Mouse (Mus musculus) C2C12 (cell line): ENCODE data around the gene Cdk4. TPM values are rescaled to one million over a fixed set of nuclear protein-coding genes. Genes with fewer than 3 reads are reported as not detected.
"Not testable (repeated sequence)": the region's sequence is repeated elsewhere in the genome, so short reads cannot be mapped to it uniquely, and the experiment has no call there.

Source experiments
- H3K27me3 ChIP-seq: one replicate; pipeline ENCODE4 v1.6.1; 2011; ENCODE audit not compliant: control insufficient read depth, insufficient read depth, insufficient read length
- H3K36me3 ChIP-seq: one replicate; pipeline ENCODE4 v1.6.1; 2011; ENCODE audit not compliant: control insufficient read depth, insufficient read depth
- H3K4me3 ChIP-seq: one replicate; pipeline ENCODE4 v1.5.1; 2011; ENCODE audit warnings: mild to moderate bottlenecking, control low read depth; ENCODE audit not compliant: poor library complexity, insufficient read depth, severe bottlenecking
- H3K79me2 ChIP-seq: one replicate; pipeline ENCODE4 v1.6.1; 2011; ENCODE audit not compliant: control insufficient read depth, insufficient read depth
- H3K79me3 ChIP-seq: one replicate; pipeline ENCODE4 v1.6.1; 2011; ENCODE audit warnings: low read depth, control low read depth
- H3ac ChIP-seq: one replicate; pipeline ENCODE3; 2011; ENCODE audit warnings: low read depth; ENCODE audit not compliant: control insufficient read depth, insufficient read length
- CEBPB ChIP-seq: IDR thresholded peaks from one replicate; pipeline ENCODE4 v1.6.1; 2011; ENCODE audit warnings: low read depth, mild to moderate bottlenecking, control low read depth, moderate library complexity
- CTCF ChIP-seq: IDR thresholded peaks from one replicate; pipeline ENCODE4 v1.5.1; 2011; ENCODE audit not compliant: control insufficient read depth, insufficient read depth, insufficient read length
- FOSL1 ChIP-seq: IDR thresholded peaks from one replicate; pipeline ENCODE4 v1.8.0; 2011; ENCODE audit warnings: mild to moderate bottlenecking, low read length; ENCODE audit not compliant: poor library complexity, insufficient read depth, severe bottlenecking
- MAX ChIP-seq: IDR thresholded peaks from one replicate; pipeline ENCODE4 v1.6.1; 2011; ENCODE audit warnings: mild to moderate bottlenecking, control low read depth
- MYOD1 ChIP-seq: IDR thresholded peaks from one replicate; pipeline ENCODE4 v1.6.1; 2011; ENCODE audit warnings: low read depth; ENCODE audit not compliant: control insufficient read depth, insufficient read length
- MYOG ChIP-seq: IDR thresholded peaks from one replicate; pipeline ENCODE4 v1.6.1; 2011; ENCODE audit not compliant: control insufficient read depth, insufficient read length; ENCODE audit errors: extremely low read depth
- USF1 ChIP-seq: IDR thresholded peaks from one replicate; pipeline ENCODE4 v1.6.1; 2011; ENCODE audit warnings: low read depth, mild to moderate bottlenecking, control low read depth, moderate library complexity
- polyA plus RNA-seq: library from polyadenylated mRNA; unstranded; fragments of >200 nt; fragmentation: generic; extraction: Trizol; gene quantifications from one replicate; pipeline ENCODE4 v1.2.1, GENCODE M21; 2012; ENCODE audit warnings: missing spikeins

Cdk4 gene
- polyA plus RNA-seq, 1 experiment = 714 TPM

DNA sequence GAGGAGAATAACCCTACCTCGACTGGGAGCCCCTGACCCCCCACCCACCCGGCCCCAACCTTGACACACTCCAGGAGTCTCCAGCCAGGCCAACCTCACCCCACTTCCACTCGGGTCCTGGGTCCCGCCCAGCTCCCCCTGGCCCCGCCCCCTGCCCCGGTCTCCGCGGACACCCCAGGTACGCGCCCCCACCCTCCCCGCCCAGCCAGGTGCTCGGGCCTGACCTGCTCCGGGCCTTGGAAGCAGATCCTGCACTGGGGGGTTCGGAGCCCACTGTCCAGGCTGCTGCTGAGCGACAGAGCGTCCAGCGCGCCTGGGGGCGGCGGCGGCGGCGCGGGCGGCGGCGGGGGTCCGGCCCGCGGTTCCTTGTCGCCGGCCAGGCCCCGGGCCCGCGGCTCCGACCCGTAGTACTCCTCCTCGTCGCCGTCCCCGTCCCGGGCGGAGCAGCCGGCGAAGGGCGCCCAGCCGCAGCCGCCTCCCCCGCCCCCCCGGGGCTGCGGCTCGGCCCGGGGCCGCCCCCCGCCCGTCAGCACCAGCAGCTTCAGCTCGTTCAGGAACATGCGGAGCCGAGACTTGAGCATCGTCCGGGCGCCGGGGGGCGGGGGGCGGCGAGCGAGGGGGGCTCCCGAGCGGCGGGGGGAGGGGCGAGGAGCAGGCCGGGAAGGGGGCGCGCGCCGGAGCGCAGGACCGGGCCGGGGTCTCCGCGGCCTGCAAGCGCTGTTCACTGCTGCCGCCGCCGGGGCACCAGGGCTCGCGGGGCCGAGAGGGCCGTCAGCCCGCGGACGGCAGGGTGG, 4.0 kb upstream of the Cdk4 start:
- Histone ChIP-seq H3K79me3 (peaks cover 9% of the 10 kb centered on the region), H3K4me3 (peak overlapping the region; percentile 36), H3K27me3 (no peaks in the 10 kb centered on the region), H3ac (peak overlapping the region; percentile 82), H3K79me2 (peaks cover 11% of the 10 kb centered on the region), H3K36me3 (no peaks in the 10 kb centered on the region)
- no peak for TF ChIP-seq USF1
- TF ChIP-seq FOSL1 = no peak
- TF ChIP-seq MYOG = no peak
- TF ChIP-seq CTCF = no peak
- TF ChIP-seq MAX = no peak
- no peak for TF ChIP-seq MYOD1
- TF ChIP-seq CEBPB = no peak

- H3K79me2 ChIP-seq = peaks cover 20% of the 10 kb centered on the region
- H3K36me3 ChIP-seq = peaks cover 8% of the 10 kb centered on the region
- H3K79me3 ChIP-seq = peaks cover 17% of the 10 kb centered on the region
- no peaks in the 10 kb centered on the region for H3K27me3 ChIP-seq
- H3ac ChIP-seq = peak within 1 kb of the TSS; percentile 82
- no peak for TF ChIP-seq CTCF
- TF ChIP-seq USF1 = no peak
- TF ChIP-seq MYOG = no peak
- no peak for TF ChIP-seq MYOD1
- no peak for TF ChIP-seq FOSL1
- TF ChIP-seq MAX = no peak
- peak within 1 kb of the TSS; percentile 36 for H3K4me3 ChIP-seq
Observed at GRCm38 (mm10) chr10:127059968-127060916, 3.1 kb upstream of the Cdk4 start, which contains the start of gene March9. Gene March9 (minus strand): TSS chr10:127060184.

GRCm38 (mm10) chr10:127061085-127061484, 2.2 kb upstream of the Cdk4 start:
- no peak for TF ChIP-seq CTCF
- TF ChIP-seq FOSL1 = no peak
- TF ChIP-seq MYOD1 = no peak
- no peak for TF ChIP-seq USF1
- TF ChIP-seq MYOG = no peak
- H3K36me3 ChIP-seq = peaks cover 16% of the 10 kb centered on the region
- H3K79me3 ChIP-seq = peaks cover 24% of the 10 kb centered on the region
- no peaks in the 10 kb centered on the region for H3K27me3 ChIP-seq
- H3ac ChIP-seq = no peak overlapping the region
- H3K4me3 ChIP-seq = no peak overlapping the region
- H3K79me2 ChIP-seq = peaks cover 28% of the 10 kb centered on the region

GRCm38 (mm10) chr10:127061513-127061912, 1.8 kb upstream of the Cdk4 start:
- no peak for TF ChIP-seq CEBPB
- TF ChIP-seq FOSL1 = no peak
- TF ChIP-seq CTCF = no peak
- no peak for TF ChIP-seq MAX
- TF ChIP-seq USF1 = no peak
- no peak for TF ChIP-seq MYOG
- no peak for TF ChIP-seq MYOD1
- H3K4me3 ChIP-seq = no peak overlapping the region
- H3ac ChIP-seq = no peak overlapping the region
- H3K79me2 ChIP-seq = peaks cover 32% of the 10 kb centered on the region
- H3K27me3 ChIP-seq = no peaks in the 10 kb centered on the region
- peaks cover 20% of the 10 kb centered on the region for H3K36me3 ChIP-seq
- H3K79me3 ChIP-seq = peaks cover 24% of the 10 kb centered on the region

- not testable (repeated sequence) for H3K4me3 ChIP-seq, H3K27me3 ChIP-seq, H3ac ChIP-seq
- Histone ChIP-seq H3K36me3 (peaks cover 26% of the 10 kb centered on the region), H3K79me2 (peaks cover 38% of the 10 kb centered on the region), H3K79me3 (peaks cover 24% of the 10 kb centered on the region)
Observed at GRCm38 (mm10) chr10:127062101-127062500, 1.2 kb upstream of the Cdk4 start.
